Mouse (Mus musculus) neural tube, embryonic 11.5 days (tissue): Measurements from ENCODE around the gene Nploc4. TPM values are rescaled to one million over a fixed set of nuclear protein-coding genes. Genes with fewer than 3 reads are reported as not detected.

Experiments used
- ATAC-seq: fragments of 200-750 bp; cut with Nextera tagmentation; 2 replicates; pipeline ENCODE4 v1.8.0; 2017; ENCODE audit warnings: moderate number of reproducible peaks, mild to moderate bottlenecking, moderate TSS enrichment, moderate library complexity; ENCODE audit not compliant: insufficient read depth, low FRiP score, low TSS enrichment
- DNase-seq: peaks from one replicate; pipeline ENCODE4 v3.0.0-alpha.2; 2015; ENCODE audit warnings: low spot score
- H3K27ac ChIP-seq: fragments of 300-500 bp; sonication (generic); 2 replicates; pipeline ENCODE4 v1.5.1; 2014; ENCODE audit warnings: low read depth, mild to moderate bottlenecking, low read length
- H3K27me3 ChIP-seq: fragments of 300-500 bp; sonication (generic); 2 replicates; pipeline ENCODE4 v1.6.1; 2014; ENCODE audit warnings: mild to moderate bottlenecking, low read length, mixed read lengths; ENCODE audit not compliant: control insufficient read depth, insufficient read depth
- H3K36me3 ChIP-seq: fragments of 300-500 bp; sonication (generic); 2 replicates; pipeline ENCODE4 v1.6.1; 2014; ENCODE audit warnings: mild to moderate bottlenecking, low read length, moderate library complexity, mixed read lengths; ENCODE audit not compliant: control insufficient read depth, insufficient read depth
- H3K4me1 ChIP-seq: fragments of 300-500 bp; sonication (generic); 2 replicates; pipeline ENCODE4 v1.6.1; 2014; ENCODE audit warnings: low read length, mixed read lengths; ENCODE audit not compliant: control insufficient read depth, insufficient read depth
- H3K4me2 ChIP-seq: fragments of 300-500 bp; sonication (generic); 2 replicates; pipeline ENCODE4 v1.6.1; 2014; ENCODE audit warnings: low read depth, mild to moderate bottlenecking, moderate library complexity
- H3K4me3 ChIP-seq: fragments of 300-500 bp; sonication (generic); 2 replicates; pipeline ENCODE4 v1.5.1; 2014; ENCODE audit warnings: low read depth, low read length
- H3K9ac ChIP-seq: fragments of 300-500 bp; sonication (generic); 2 replicates; pipeline ENCODE4 v1.6.1; 2014; ENCODE audit warnings: mild to moderate bottlenecking, low read length
- H3K9me3 ChIP-seq: fragments of 300-500 bp; sonication (generic); 2 replicates; pipeline ENCODE4 v1.6.1; 2016; ENCODE audit warnings: low read length; ENCODE audit not compliant: control insufficient read depth
- WGBS: fragments of 180-500 bp; shearing (Covaris S2); extraction: QIAGEN DNeasy Blood & Tissue Kit; methylation state at CpG from one replicate; pipeline ENCODE4 v1.1.7; 2014; 5-methylcytosine and 5-hydroxymethylcytosine counted together
- polyA plus RNA-seq: library from polyadenylated mRNA; unstranded; fragments of >200 nt; fragmentation: Nextera tagmentation; extraction: Ambion mirVana; gene quantifications from 2 replicates; pipeline ENCODE4 v1.2.1, GENCODE M21; 2014

Nploc4 gene
- polyA plus RNA-seq, 1 experiment from 2014 or later, result 51.0 TPM

DNA sequence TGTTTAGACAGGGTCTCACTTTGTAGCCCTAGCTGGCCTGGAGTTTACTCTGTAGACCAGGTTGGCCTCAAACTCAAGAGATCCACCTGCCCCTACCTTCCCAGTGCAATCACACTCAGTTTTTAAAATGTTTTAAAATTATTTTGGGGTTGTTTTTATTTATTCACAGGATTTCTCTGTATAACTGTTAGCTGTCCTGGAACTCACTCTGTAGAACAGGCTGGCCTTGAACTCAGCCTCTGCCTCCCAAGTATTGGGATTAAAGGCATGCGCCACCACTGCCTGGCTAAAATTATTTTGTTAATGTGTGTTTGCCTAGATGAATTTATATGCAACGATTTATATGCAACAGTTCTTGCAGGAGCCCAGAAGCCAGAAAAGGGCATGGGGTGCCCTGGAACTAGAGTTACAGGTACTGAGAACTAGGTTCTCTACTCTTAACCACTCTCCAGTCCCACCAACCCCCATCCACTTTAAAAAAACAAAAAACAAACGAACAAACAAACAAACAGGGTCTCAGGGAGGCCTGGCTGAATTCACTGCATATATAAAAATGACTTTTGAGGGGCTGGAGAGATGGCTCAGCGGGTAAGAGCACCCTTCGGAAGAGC, 93.1 kb downstream of the Nploc4 start:
- Histone ChIP-seq H3K27ac (no peak overlapping the region), H3K4me1 (peaks cover 3% of the 10 kb centered on the region), H3K36me3 (0 out of 2 replicates have a peak, but pooled peaks cover 2% of the 10 kb centered on the region), H3K4me3 (no peak overlapping the region), H3K4me2 (no peak overlapping the region), H3K27me3 (no peaks in the 10 kb centered on the region), H3K9me3 (no peaks in the 10 kb centered on the region), H3K9ac (no peak overlapping the region)
- ATAC-seq (no peak), DNase-seq (no peak)
- WGBS, result 67% methylated on average over 5 of the region's 5 CpGs

DNA sequence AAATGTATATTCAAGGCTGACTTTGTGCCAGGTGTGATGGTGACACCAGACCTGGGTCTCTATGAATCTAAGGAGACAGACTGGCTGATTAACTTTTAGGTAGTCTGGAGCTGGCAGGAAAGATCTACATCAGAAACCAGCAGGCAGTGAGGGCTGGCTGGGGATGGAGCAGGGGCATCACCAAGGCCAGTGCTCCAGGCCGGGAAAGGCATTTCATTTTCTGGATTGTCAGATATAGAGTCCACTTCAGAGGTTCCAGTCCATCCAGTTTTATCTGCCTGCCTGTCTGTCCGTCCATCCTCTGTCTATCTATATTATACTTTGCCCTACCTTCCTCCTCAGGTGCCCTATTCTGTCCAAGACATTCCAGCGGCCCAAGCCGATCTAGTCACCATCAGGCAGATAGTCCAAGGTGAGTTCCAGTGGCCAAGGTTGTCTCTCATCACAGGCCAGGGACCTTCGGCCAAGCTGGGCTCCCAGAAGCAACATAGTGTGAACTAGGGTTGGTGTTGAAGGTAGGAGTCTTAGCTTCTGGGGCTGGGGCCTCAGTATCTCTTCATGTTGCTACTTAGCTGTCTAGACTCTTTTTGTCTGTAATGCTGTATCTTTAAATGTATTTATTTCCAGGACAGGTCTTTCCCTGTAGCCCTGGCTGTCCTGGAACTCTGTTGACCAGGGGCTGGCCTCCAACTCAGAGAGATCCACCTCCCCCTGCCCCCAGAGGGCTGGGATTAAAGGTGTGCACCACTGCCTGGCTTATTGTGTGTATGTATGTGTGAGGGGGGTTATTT, 93.8 kb downstream of the Nploc4 start:
- no peaks in the 10 kb centered on the region for H3K4me1 ChIP-seq
- no peak for ATAC-seq
- H3K36me3 ChIP-seq, result 0 out of 2 replicates have a peak, but pooled peaks cover 2% of the 10 kb centered on the region
- H3K9ac ChIP-seq, result no peak overlapping the region
- 74% methylated on average over 5 of the region's 5 CpGs for WGBS
- H3K4me2 ChIP-seq, result no peak overlapping the region
- H3K27ac ChIP-seq, result no peak overlapping the region
- DNase-seq, result peak; percentile 39
- H3K27me3 ChIP-seq, result no peaks in the 10 kb centered on the region
- H3K4me3 ChIP-seq, result no peak overlapping the region
- no peaks in the 10 kb centered on the region for H3K9me3 ChIP-seq

DNA sequence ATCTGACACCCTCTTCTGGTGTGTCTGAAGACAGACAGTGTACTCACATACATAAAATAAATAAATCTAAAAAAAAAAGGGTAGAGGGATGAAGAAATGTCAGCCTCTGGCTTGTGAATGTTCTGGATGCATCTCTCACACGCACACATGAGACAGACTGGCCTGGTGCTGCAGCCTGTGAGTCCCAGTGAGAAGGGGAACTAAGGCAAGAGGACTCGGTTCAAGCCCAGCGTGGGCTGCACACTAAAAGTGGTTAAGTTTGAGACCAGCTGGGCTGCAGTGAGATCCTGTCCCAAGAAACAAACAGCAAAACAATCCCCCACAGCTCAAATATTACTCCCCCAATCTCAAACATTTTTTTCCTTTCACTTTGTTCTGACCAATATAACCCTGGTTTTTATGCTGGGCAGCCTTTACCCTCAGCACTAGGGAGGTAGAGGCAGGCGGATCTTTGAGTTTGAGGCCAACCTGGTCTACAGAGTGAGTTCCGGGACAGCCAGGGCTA, 94.8 kb downstream of the Nploc4 start:
- WGBS, result 91% methylated on average over 5 of the region's 5 CpGs
- ATAC-seq (no peak), DNase-seq (peak; percentile 5)
- no peak overlapping the region for H3K27ac ChIP-seq
- no peak overlapping the region for H3K9ac ChIP-seq
- no peak overlapping the region for H3K4me2 ChIP-seq
- no peaks in the 10 kb centered on the region for H3K27me3 ChIP-seq
- no peaks in the 10 kb centered on the region for H3K9me3 ChIP-seq
- H3K36me3 ChIP-seq, result 0 out of 2 replicates have a peak, but pooled peaks cover 2% of the 10 kb centered on the region
- H3K4me1 ChIP-seq, result no peaks in the 10 kb centered on the region
- H3K4me3 ChIP-seq, result no peak overlapping the region

DNA sequence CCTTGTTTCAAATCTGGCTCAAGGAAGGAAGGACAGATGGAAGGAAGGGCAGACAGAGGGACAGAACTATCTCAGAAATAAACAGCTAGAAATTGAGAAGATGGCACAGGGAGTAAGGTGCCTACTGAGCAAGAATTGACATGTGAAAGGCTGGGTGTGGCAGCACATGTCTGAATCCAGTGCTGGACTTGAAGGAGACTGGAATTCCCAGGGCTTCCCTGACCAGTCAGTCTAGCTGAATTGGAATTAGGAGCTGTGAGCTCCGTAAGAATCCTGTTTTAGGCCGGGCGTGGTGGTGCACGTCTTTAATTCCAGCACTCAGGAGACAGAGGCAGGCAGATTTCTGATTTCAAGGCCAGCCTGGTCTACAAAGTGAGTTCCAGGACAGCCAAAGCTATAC, 95.8 kb downstream of the Nploc4 start:
- Histone ChIP-seq H3K36me3 (0 out of 2 replicates have a peak, but pooled peaks cover 2% of the 10 kb centered on the region), H3K4me3 (no peak overlapping the region), H3K4me2 (no peak overlapping the region), H3K27ac (no peak overlapping the region), H3K9ac (no peak overlapping the region), H3K27me3 (no peaks in the 10 kb centered on the region), H3K9me3 (no peaks in the 10 kb centered on the region), H3K4me1 (no peaks in the 10 kb centered on the region)
- DNase-seq (peak; percentile 3), ATAC-seq (no peak)
- 90% methylated on average over 4 of the region's 4 CpGs for WGBS

DNA sequence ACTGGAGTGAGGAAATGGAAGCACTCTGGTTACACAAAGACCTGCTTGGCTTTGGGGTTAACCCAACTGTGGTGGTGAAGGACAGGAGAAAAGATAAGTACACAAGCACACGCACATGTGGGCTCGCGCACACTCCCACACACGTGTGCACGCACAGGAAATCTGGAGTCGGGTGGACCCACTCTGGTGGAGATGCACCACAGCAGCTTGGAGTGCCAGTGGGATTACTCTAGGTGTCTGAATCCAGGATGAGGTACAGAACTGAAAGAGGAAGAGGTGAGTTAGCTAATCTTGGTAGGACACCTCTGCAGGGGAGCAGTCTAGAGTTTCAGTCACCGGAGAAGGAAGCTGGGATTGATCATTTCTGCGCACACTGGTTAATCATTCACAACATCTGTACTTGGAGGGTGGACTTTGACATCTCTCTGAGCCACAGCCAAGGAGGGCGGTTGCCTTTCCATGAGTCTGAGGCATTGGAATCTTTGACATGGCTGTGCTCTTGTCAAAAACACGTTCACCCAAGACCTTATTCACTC, 97.5 kb downstream of the Nploc4 start:
- Histone ChIP-seq H3K4me2 (no peak overlapping the region), H3K9me3 (no peaks in the 10 kb centered on the region), H3K4me3 (no peak overlapping the region), H3K27me3 (no peaks in the 10 kb centered on the region), H3K27ac (no peak overlapping the region), H3K4me1 (no peaks in the 10 kb centered on the region), H3K36me3 (no peaks in the 10 kb centered on the region), H3K9ac (no peak overlapping the region)
- DNase-seq (peak; percentile 9), ATAC-seq (no peak)
- 87% methylated on average over 10 of the region's 10 CpGs for WGBS

DNA sequence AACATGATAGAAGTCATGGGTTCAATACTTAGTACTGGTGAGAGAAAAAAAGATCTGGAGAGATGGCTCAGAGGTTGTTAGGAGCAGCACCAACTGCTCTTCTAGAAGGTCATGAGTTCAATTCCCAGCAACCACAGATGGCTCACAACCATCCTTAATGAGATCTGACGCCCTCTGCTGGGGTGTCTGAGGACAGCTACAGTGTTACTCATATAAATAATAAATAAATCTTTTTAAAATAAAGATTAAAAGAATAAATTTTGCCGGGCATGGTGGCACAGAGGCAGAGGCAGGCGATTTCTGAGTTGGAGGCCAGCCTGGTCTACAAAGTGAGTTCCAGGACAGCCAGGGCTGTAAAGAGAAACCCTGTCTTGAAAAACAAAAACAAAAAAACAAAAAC, 98.7 kb downstream of the Nploc4 start:
- ATAC-seq (no peak), DNase-seq (no peak)
- Histone ChIP-seq H3K4me3 (no peak overlapping the region), H3K9me3 (no peaks in the 10 kb centered on the region), H3K27ac (no peak overlapping the region), H3K36me3 (no peaks in the 10 kb centered on the region), H3K27me3 (no peaks in the 10 kb centered on the region), H3K4me1 (no peaks in the 10 kb centered on the region), H3K4me2 (no peak overlapping the region), H3K9ac (no peak overlapping the region)
- 70% methylated on average over 3 of the region's 3 CpGs for WGBS

DNA sequence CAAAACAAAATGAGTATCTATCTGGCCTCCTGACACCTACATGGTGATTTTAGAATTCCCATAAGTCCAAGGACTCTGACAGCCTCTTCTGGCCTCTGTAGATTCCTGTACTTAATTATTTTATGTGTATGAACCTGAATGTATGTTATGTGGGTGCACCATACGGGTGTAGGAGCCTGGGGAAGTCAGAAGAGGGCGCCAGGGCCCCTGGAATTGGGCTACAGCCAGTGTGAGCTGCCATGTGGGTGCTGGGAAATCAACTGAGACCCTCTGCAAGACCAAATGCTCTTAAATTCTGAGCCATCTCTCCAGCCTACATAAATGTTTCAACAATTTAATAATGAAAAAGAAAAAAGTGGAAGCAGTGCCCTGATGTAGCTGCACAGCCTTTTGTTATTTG, 100.1 kb downstream of the Nploc4 start:
- ATAC-seq (no peak), DNase-seq (no peak)
- 43% methylated on average over 2 of the region's 2 CpGs for WGBS
- Histone ChIP-seq H3K4me3 (no peak overlapping the region), H3K27ac (no peak overlapping the region), H3K4me1 (no peaks in the 10 kb centered on the region), H3K27me3 (no peaks in the 10 kb centered on the region), H3K36me3 (no peaks in the 10 kb centered on the region), H3K4me2 (no peak overlapping the region), H3K9ac (no peak overlapping the region), H3K9me3 (no peaks in the 10 kb centered on the region)

DNA sequence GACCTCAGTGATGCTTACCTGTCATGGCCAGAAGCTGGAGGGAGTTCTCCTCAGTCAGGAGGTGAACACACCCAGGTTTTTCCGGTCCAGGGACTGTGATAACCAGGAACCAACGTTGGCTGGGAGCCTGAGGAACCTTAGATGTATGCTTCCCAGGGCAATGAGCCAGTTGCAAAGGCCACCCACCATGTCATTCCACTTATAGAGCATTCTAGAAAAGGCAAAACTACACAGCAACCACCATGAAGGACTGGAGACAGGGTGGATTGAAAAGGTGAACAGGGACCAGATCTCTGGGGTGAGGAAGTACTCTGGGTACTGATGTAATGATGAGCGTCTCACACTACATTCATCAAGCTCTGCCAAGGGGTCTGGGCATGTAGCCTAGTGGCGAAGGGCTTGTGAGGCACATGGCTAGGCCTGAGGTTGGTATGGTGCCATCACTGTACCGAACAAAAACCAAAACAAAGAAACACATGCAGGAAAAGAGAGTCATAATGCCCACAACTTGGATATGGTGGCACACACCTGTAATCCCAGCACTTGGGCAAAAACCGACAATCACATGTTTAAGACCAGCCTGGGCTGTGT, 102.0 kb downstream of the Nploc4 start:
- no peak for ATAC-seq
- Histone ChIP-seq H3K9me3 (no peaks in the 10 kb centered on the region), H3K27ac (no peak overlapping the region), H3K36me3 (no peaks in the 10 kb centered on the region), H3K4me3 (no peak overlapping the region), H3K4me2 (no peak overlapping the region), H3K4me1 (no peaks in the 10 kb centered on the region), H3K27me3 (no peaks in the 10 kb centered on the region), H3K9ac (no peak overlapping the region)
- DNase-seq, result no peak
- 85% methylated on average over 6 of the region's 6 CpGs for WGBS
